Mouse (Mus musculus) midbrain, embryonic 16.5 days (tissue): ENCODE data around the gene Saa2. TPM values are rescaled to one million over a fixed set of nuclear protein-coding genes. Genes with fewer than 3 reads are reported as not detected.

ENCODE experiments used
- ATAC-seq: fragments of 200-750 bp; cut with Nextera tagmentation; 2 replicates; pipeline ENCODE4 v1.8.0; 2017; ENCODE audit warnings: moderate TSS enrichment
- H3K27ac ChIP-seq: fragments of 300-500 bp; sonication (generic); 2 replicates; pipeline ENCODE4 v1.5.1; 2014; ENCODE audit warnings: mild to moderate bottlenecking, low read length, mixed read lengths
- H3K27me3 ChIP-seq: fragments of 300-500 bp; sonication (generic); 2 replicates; pipeline ENCODE4 v1.6.1; 2014; ENCODE audit warnings: low read depth, low read length, mixed read lengths; ENCODE audit not compliant: control insufficient read depth, insufficient read depth
- H3K36me3 ChIP-seq: fragments of 300-500 bp; sonication (generic); 2 replicates; pipeline ENCODE4 v1.6.1; 2014; ENCODE audit warnings: mild to moderate bottlenecking, low read length, moderate library complexity, mixed read lengths; ENCODE audit not compliant: control insufficient read depth, insufficient read depth
- H3K4me1 ChIP-seq: fragments of 300-500 bp; sonication (generic); 2 replicates; pipeline ENCODE4 v1.6.1; 2014; ENCODE audit warnings: mild to moderate bottlenecking, low read length, mixed read lengths; ENCODE audit not compliant: control insufficient read depth, insufficient read depth
- H3K4me2 ChIP-seq: fragments of 300-500 bp; sonication (generic); 2 replicates; pipeline ENCODE4 v1.6.1; 2014; ENCODE audit warnings: mild to moderate bottlenecking, low read length, mixed read lengths
- H3K4me3 ChIP-seq: fragments of 300-500 bp; sonication (generic); 2 replicates; pipeline ENCODE4 v1.5.1; 2014; ENCODE audit warnings: low read depth, mild to moderate bottlenecking, low read length, moderate library complexity, mixed read lengths
- H3K9ac ChIP-seq: fragments of 300-500 bp; sonication (generic); 2 replicates; pipeline ENCODE4 v1.6.1; 2014; ENCODE audit warnings: low read depth, low read length, mixed read lengths
- H3K9me3 ChIP-seq: fragments of 300-500 bp; sonication (generic); replicated peaks from 2 replicates; pipeline ENCODE4 v1.6.1; 2014; ENCODE audit warnings: mild to moderate bottlenecking, low read length, mixed read lengths; ENCODE audit not compliant: control insufficient read depth, poor library complexity, severe bottlenecking
- WGBS: fragments of 180-500 bp; shearing (Covaris S2); extraction: QIAGEN DNeasy Blood & Tissue Kit; methylation state at CpG from one replicate; pipeline ENCODE4 v1.1.7; 2014; 5-methylcytosine and 5-hydroxymethylcytosine counted together
- polyA plus RNA-seq: library from polyadenylated mRNA; unstranded; fragments of >200 nt; fragmentation: Nextera tagmentation; extraction: Ambion mirVana; gene quantifications from 2 replicates; pipeline ENCODE4 v1.2.1, GENCODE M21; 2015

The Saa2 gene
- polyA plus RNA-seq, 1 experiment from 2014 or later = not detected

GRCm38 (mm10) chr7:46789177-46789849 is 37.7 kb downstream of the Saa2 start:
- peaks cover 28% of the 10 kb centered on the region for H3K36me3 ChIP-seq
- H3K4me3 ChIP-seq = no peak overlapping the region
- no peaks in the 10 kb centered on the region for H3K9me3 ChIP-seq
- no peaks in the 10 kb centered on the region for H3K27me3 ChIP-seq
- H3K9ac ChIP-seq = no peak overlapping the region
- H3K4me2 ChIP-seq = no peak overlapping the region
- no peak for ATAC-seq
- whole genome bisulfite sequencing = 88% methylated on average over 5 of the region's 5 CpGs
- H3K27ac ChIP-seq = no peak overlapping the region
- H3K4me1 ChIP-seq = peaks cover 6% of the 10 kb centered on the region

- no peak for ATAC-seq
Measured at GRCm38 (mm10) chr7:46793871-46794270, 42.3 kb downstream of the Saa2 start.

GRCm38 (mm10) chr7:46795287-46796205 is 44.0 kb downstream of the Saa2 start, which contains the start of the genes Hps5 and Gtf2h1:
TSS of gene Hps5 (minus strand) at chr7:46796064.
TSS of gene Gtf2h1 (plus strand) at chr7:46796103.
- Histone ChIP-seq H3K27me3 (no peaks in the 10 kb centered on the region), H3K9ac (peak within 1 kb of the TSS; percentile 95), H3K4me3 (peak within 1 kb of the TSS; percentile 97), H3K4me1 (peaks cover 25% of the 10 kb centered on the region), H3K27ac (peak within 1 kb of the TSS; percentile 94), H3K36me3 (peaks cover 6% of the 10 kb centered on the region), H3K4me2 (peak within 1 kb of the TSS; percentile 84), H3K9me3 (no peaks in the 10 kb centered on the region)
- under 1% methylated on average over 73 of the region's 75 CpGs for WGBS
- peak; percentile 98 for ATAC-seq

More at GRCm38 (mm10) chr7:46793871-46794270, 42.3 kb downstream of the Saa2 start:
- H3K4me1 ChIP-seq = peaks cover 25% of the 10 kb centered on the region
- no peak overlapping the region for H3K4me2 ChIP-seq
- no peak overlapping the region for H3K9ac ChIP-seq
- H3K4me3 ChIP-seq = no peak overlapping the region
- H3K36me3 ChIP-seq = peaks cover 3% of the 10 kb centered on the region
- no peak overlapping the region for H3K27ac ChIP-seq
- no peaks in the 10 kb centered on the region for H3K27me3 ChIP-seq
- no peaks in the 10 kb centered on the region for H3K9me3 ChIP-seq
- WGBS = 84% methylated on average over 4 of the region's 4 CpGs

- peaks cover 25% of the 10 kb centered on the region for H3K4me1 ChIP-seq
- under 1% methylated on average over 29 of the region's 31 CpGs for WGBS
- peak overlapping the region; percentile 95 for H3K9ac ChIP-seq
- peak overlapping the region; percentile 77 for H3K4me2 ChIP-seq
- H3K9me3 ChIP-seq = no peaks in the 10 kb centered on the region
- ATAC-seq = no peak; the same call in 1 of the 2 replicates
- H3K27me3 ChIP-seq = no peaks in the 10 kb centered on the region
- peak overlapping the region; percentile 94 for H3K27ac ChIP-seq
- peaks cover 7% of the 10 kb centered on the region for H3K36me3 ChIP-seq
- H3K4me3 ChIP-seq = peak overlapping the region; percentile 97
Measured at GRCm38 (mm10) chr7:46796206-46796679, 44.7 kb downstream of the Saa2 start.

- Histone ChIP-seq H3K4me1 (peaks cover 25% of the 10 kb centered on the region), H3K27ac (no peak overlapping the region), H3K9ac (peak overlapping the region; percentile 95), H3K4me2 (peak overlapping the region; percentile 77), H3K4me3 (peak overlapping the region; percentile 97), H3K36me3 (peaks cover 11% of the 10 kb centered on the region), H3K9me3 (no peaks in the 10 kb centered on the region), H3K27me3 (no peaks in the 10 kb centered on the region)
- no peak for ATAC-seq
- WGBS = 60% methylated on average over 6 of the region's 6 CpGs
Measured at GRCm38 (mm10) chr7:46796779-46797178, 45.2 kb downstream of the Saa2 start.

Other genes with a start within 250 kb of the Saa2 start
- 43.7 and 45.8 TPM in 2 replicates for gene Sergef, start 112.0 kb upstream of the Saa2 start, polyA plus RNA-seq
- 0.60 TPM in 2 replicates for gene Tph1, start 79.3 kb upstream of the Saa2 start, polyA plus RNA-seq
- gene Saal1, start 41.1 kb upstream of the Saa2 start, polyA plus RNA-seq = 14.5 and 15.0 TPM in 2 replicates
- 0.31 TPM in 1 of 2 replicates, not detected in the other for gene Saa3, start 36.1 kb upstream of the Saa2 start, polyA plus RNA-seq
- gene Saa4, start 19.2 kb upstream of the Saa2 start, polyA plus RNA-seq = not detected in 2 replicates
- gene Saa1, start 8.8 kb upstream of the Saa2 start, polyA plus RNA-seq = 0.23 TPM in 1 of 2 replicates, not detected in the other
- 11.1 and 14.0 TPM in 2 replicates for gene Hps5, start 44.3 kb downstream of the Saa2 start, polyA plus RNA-seq
- 40.9 and 46.8 TPM in 2 replicates for gene Gtf2h1, start 44.3 kb downstream of the Saa2 start, polyA plus RNA-seq
- gene Ldha, start 89.7 kb downstream of the Saa2 start, polyA plus RNA-seq = 596 and 701 TPM in 2 replicates
- 0.33 and 0.46 TPM in 2 replicates for gene Ldhc, start 109.4 kb downstream of the Saa2 start, polyA plus RNA-seq
- gene Tsg101, start 168.2 kb downstream of the Saa2 start, polyA plus RNA-seq = 372 and 375 TPM in 2 replicates
- gene Uevld, start 206.7 kb downstream of the Saa2 start, polyA plus RNA-seq = 5.3 and 6.0 TPM in 2 replicates
- gene Gm9999, start 231.8 kb downstream of the Saa2 start, polyA plus RNA-seq = not detected in 2 replicates